Mouse (Mus musculus) neural tube, embryonic 15.5 days (tissue): Measurements from ENCODE around the gene Hic1. TPM values are rescaled to one million over a fixed set of nuclear protein-coding genes. Genes with fewer than 3 reads are reported as not detected.

Experiments used
- ATAC-seq: fragments of 200-750 bp; cut with Nextera tagmentation; 2 replicates; pipeline ENCODE4 v1.8.0; 2017; ENCODE audit warnings: mild to moderate bottlenecking, moderate TSS enrichment, moderate library complexity; ENCODE audit not compliant: low FRiP score
- H3K27ac ChIP-seq: fragments of 300-500 bp; sonication (generic); replicated peaks from 2 replicates; pipeline ENCODE4 v1.5.1; 2015; ENCODE audit warnings: mild to moderate bottlenecking, inconsistent platforms
- H3K27me3 ChIP-seq: fragments of 300-500 bp; sonication (generic); replicated peaks from 2 replicates; pipeline ENCODE4 v1.6.1; 2015; ENCODE audit warnings: inconsistent platforms
- H3K36me3 ChIP-seq: fragments of 300-500 bp; sonication (generic); 2 replicates; pipeline ENCODE4 v1.6.1; 2015; ENCODE audit warnings: inconsistent platforms
- H3K4me1 ChIP-seq: fragments of 300-500 bp; sonication (generic); 2 replicates; pipeline ENCODE4 v1.6.1; 2015; ENCODE audit warnings: inconsistent platforms
- H3K4me2 ChIP-seq: fragments of 300-500 bp; sonication (generic); 2 replicates; pipeline ENCODE4 v1.6.1; 2015; ENCODE audit warnings: inconsistent platforms, mild to moderate bottlenecking, moderate library complexity
- H3K4me3 ChIP-seq: fragments of 300-500 bp; sonication (generic); replicated peaks from 2 replicates; pipeline ENCODE4 v1.5.1; 2015; ENCODE audit warnings: mild to moderate bottlenecking, inconsistent platforms
- H3K9ac ChIP-seq: fragments of 300-500 bp; sonication (generic); replicated peaks from 2 replicates; pipeline ENCODE4 v1.6.1; 2015; ENCODE audit warnings: mild to moderate bottlenecking, inconsistent platforms
- H3K9me3 ChIP-seq: fragments of 300-500 bp; sonication (generic); replicated peaks from 2 replicates; pipeline ENCODE4 v1.6.1; 2016; ENCODE audit warnings: inconsistent platforms
- WGBS: fragments of 180-500 bp; shearing (Covaris S2); methylation state at CpG from one replicate; pipeline ENCODE4 v1.1.7; 2015; ENCODE audit warnings: mixed read lengths; 5-methylcytosine and 5-hydroxymethylcytosine counted together
- polyA plus RNA-seq: library from polyadenylated mRNA; unstranded; fragments of >200 nt; fragmentation: Nextera tagmentation; extraction: Ambion mirVana; gene quantifications from 2 replicates; pipeline ENCODE4 v1.2.1, GENCODE M21; 2015

Hic1 gene
- polyA plus RNA-seq, 1 experiment from 2014 or later = 5.3 TPM

- no peak for ATAC-seq
- Histone ChIP-seq H3K36me3 (no peaks in the 10 kb centered on the region), H3K4me3 (no peak overlapping the region), H3K9me3 (no peaks in the 10 kb centered on the region), H3K27ac (no peak overlapping the region), H3K4me1 (peaks cover 25% of the 10 kb centered on the region), H3K9ac (no peak overlapping the region), H3K4me2 (no peak overlapping the region), H3K27me3 (no peaks in the 10 kb centered on the region)
- 66% methylated on average over 8 of the region's 8 CpGs for WGBS
Measured at GRCm38 (mm10) chr11:75201721-75202120, 32.4 kb upstream of the Hic1 start.

GRCm38 (mm10) chr11:75200935-75201334 is 31.6 kb upstream of the Hic1 start:
- Histone ChIP-seq H3K4me1 (peaks cover 33% of the 10 kb centered on the region), H3K27ac (no peak overlapping the region)

GRCm38 (mm10) chr11:75199951-75200350 is 30.6 kb upstream of the Hic1 start:
- H3K4me3 ChIP-seq = no peak overlapping the region
- no peak overlapping the region for H3K4me2 ChIP-seq
- peaks cover 13% of the 10 kb centered on the region for H3K27me3 ChIP-seq
- peaks cover 43% of the 10 kb centered on the region for H3K4me1 ChIP-seq
- H3K9ac ChIP-seq = no peak overlapping the region
- no peak for ATAC-seq
- no peaks in the 10 kb centered on the region for H3K36me3 ChIP-seq
- WGBS = 76% methylated on average over 5 of the region's 5 CpGs
- H3K27ac ChIP-seq = no peak overlapping the region
- no peaks in the 10 kb centered on the region for H3K9me3 ChIP-seq

More at GRCm38 (mm10) chr11:75200935-75201334, 31.6 kb upstream of the Hic1 start:
- Histone ChIP-seq H3K9ac (no peak overlapping the region), H3K27me3 (peaks cover 7% of the 10 kb centered on the region), H3K9me3 (no peaks in the 10 kb centered on the region), H3K4me2 (no peak overlapping the region), H3K4me3 (no peak overlapping the region), H3K36me3 (no peaks in the 10 kb centered on the region)
- 87% methylated on average over 12 of the region's 12 CpGs for whole genome bisulfite sequencing
- ATAC-seq = no peak

DNA sequence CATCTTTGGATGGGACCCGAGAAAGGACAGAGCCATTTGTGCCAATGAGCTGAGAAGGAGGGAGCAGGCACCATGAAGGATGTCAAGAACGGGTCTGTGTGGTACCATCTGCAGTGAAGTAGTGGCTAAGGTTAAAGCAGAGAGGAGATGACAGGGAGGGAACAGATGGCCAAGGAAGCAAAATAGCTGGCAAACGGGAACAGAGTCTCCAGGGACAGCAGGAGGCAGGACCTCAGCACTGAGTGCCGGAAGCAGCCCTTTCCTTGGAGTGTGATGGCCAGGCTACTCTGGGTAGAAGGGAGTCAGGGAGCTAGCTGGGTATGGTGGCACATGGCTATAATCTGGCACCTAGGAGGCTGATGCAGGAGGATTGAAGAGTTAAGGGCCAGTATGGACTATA is 29.5 kb upstream of the Hic1 start:
- peaks cover 21% of the 10 kb centered on the region for H3K27me3 ChIP-seq
- no peak overlapping the region for H3K4me3 ChIP-seq
- H3K9ac ChIP-seq = no peak overlapping the region
- no peak overlapping the region for H3K4me2 ChIP-seq
- no peak for ATAC-seq
- peaks cover 50% of the 10 kb centered on the region for H3K4me1 ChIP-seq
- H3K9me3 ChIP-seq = no peaks in the 10 kb centered on the region
- no peaks in the 10 kb centered on the region for H3K36me3 ChIP-seq
- H3K27ac ChIP-seq = no peak overlapping the region
- WGBS = 54% methylated on average over 4 of the region's 4 CpGs

- Histone ChIP-seq H3K36me3 (no peaks in the 10 kb centered on the region), H3K4me3 (no peak overlapping the region), H3K4me1 (peaks cover 58% of the 10 kb centered on the region), H3K9ac (no peak overlapping the region), H3K9me3 (no peaks in the 10 kb centered on the region), H3K27me3 (peaks cover 28% of the 10 kb centered on the region), H3K27ac (no peak overlapping the region), H3K4me2 (no peak overlapping the region)
- no peak for ATAC-seq
- WGBS = 37% methylated on average over 7 of the region's 7 CpGs
Measured at GRCm38 (mm10) chr11:75197956-75198355, 28.6 kb upstream of the Hic1 start.

- peaks cover 60% of the 10 kb centered on the region for H3K4me1 ChIP-seq
- 50% methylated on average over 6 of the region's 6 CpGs for WGBS
- peak overlapping the region; percentile 58 for H3K4me3 ChIP-seq
- no peak overlapping the region for H3K27ac ChIP-seq
- H3K9ac ChIP-seq = no peak overlapping the region; the same call in 1 of the 2 replicates
- H3K27me3 ChIP-seq = peaks cover 42% of the 10 kb centered on the region
- H3K9me3 ChIP-seq = no peaks in the 10 kb centered on the region
- no peak for ATAC-seq
- peak overlapping the region; percentile 82 for H3K4me2 ChIP-seq
- H3K36me3 ChIP-seq = no peaks in the 10 kb centered on the region
Measured at GRCm38 (mm10) chr11:75196131-75196530, 26.8 kb upstream of the Hic1 start.

- Histone ChIP-seq H3K36me3 (no peaks in the 10 kb centered on the region), H3K4me1 (peaks cover 62% of the 10 kb centered on the region), H3K27me3 (peaks cover 42% of the 10 kb centered on the region), H3K9ac (peak overlapping the region; percentile 63), H3K4me3 (peak overlapping the region; percentile 58), H3K4me2 (peak overlapping the region; percentile 82), H3K9me3 (no peaks in the 10 kb centered on the region), H3K27ac (peak overlapping the region; percentile 41; the same call in 1 of the 2 replicates)
- under 1% methylated on average over 39 of the region's 39 CpGs for WGBS
- peak; percentile 34 for ATAC-seq
Measured at GRCm38 (mm10) chr11:75194850-75195461, 25.6 kb upstream of the Hic1 start.

GRCm38 (mm10) chr11:75194121-75194849 is 25.0 kb upstream of the Hic1 start:
- peaks cover 42% of the 10 kb centered on the region for H3K27me3 ChIP-seq
- H3K9ac ChIP-seq = peak overlapping the region; percentile 63
- WGBS = under 1% methylated on average over 52 of the region's 52 CpGs
- H3K4me2 ChIP-seq = peak overlapping the region; percentile 82
- no peaks in the 10 kb centered on the region for H3K9me3 ChIP-seq
- peaks cover 68% of the 10 kb centered on the region for H3K4me1 ChIP-seq
- peak overlapping the region; percentile 51 for H3K27ac ChIP-seq
- no peaks in the 10 kb centered on the region for H3K36me3 ChIP-seq
- ATAC-seq = 0 out of 2 replicates have a peak, but pooled peaks have one; percentile 1
- H3K4me3 ChIP-seq = peak overlapping the region; percentile 58

GRCm38 (mm10) chr11:75193256-75194071 is 24.1 kb upstream of the Hic1 start, which contains the start of gene Rtn4rl1:
TSS of gene Rtn4rl1 (plus strand) at chr11:75193783.
- Histone ChIP-seq H3K4me1 (peaks cover 75% of the 10 kb centered on the region), H3K4me2 (peak within 1 kb of the TSS; percentile 82), H3K36me3 (no peaks in the 10 kb centered on the region), H3K27me3 (peaks cover 42% of the 10 kb centered on the region), H3K9ac (peak within 1 kb of the TSS; percentile 63), H3K9me3 (no peaks in the 10 kb centered on the region), H3K4me3 (peak within 1 kb of the TSS; percentile 58), H3K27ac (peak within 1 kb of the TSS; percentile 58)
- under 1% methylated on average over 80 of the region's 84 CpGs for WGBS
- peak; percentile 12; the same call in 1 of the 2 replicates for ATAC-seq

GRCm38 (mm10) chr11:75192336-75193214 is 23.3 kb upstream of the Hic1 start:
- H3K9me3 ChIP-seq = no peaks in the 10 kb centered on the region
- H3K27me3 ChIP-seq = peaks cover 42% of the 10 kb centered on the region
- whole genome bisulfite sequencing = 24% methylated on average over 13 of the region's 13 CpGs
- ATAC-seq = 0 out of 2 replicates have a peak, but pooled peaks have one; percentile 33
- H3K36me3 ChIP-seq = no peaks in the 10 kb centered on the region
- H3K4me3 ChIP-seq = peak overlapping the region; percentile 58
- H3K4me2 ChIP-seq = peak overlapping the region; percentile 82
- H3K9ac ChIP-seq = no peak overlapping the region
- no peak overlapping the region for H3K27ac ChIP-seq
- peaks cover 75% of the 10 kb centered on the region for H3K4me1 ChIP-seq

DNA sequence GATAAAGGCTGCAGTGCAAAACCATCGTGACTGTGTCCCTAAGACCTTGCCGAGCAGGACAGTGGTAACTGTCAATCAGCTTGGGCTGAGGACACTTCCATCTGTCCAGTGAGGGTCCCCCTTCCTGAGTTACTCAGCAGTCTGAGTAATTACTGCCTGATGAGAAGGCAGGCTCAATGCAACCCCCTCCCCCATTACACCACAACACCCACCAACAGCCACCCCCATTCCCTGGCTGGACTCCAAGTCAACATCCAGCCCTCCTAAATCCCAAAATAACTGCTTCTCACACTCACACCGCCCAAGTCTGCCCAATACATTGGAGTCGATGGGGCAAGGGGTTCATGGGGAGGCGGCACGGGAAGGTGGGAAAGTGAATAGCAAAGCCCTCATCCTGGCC is 22.5 kb upstream of the Hic1 start:
- no peak for ATAC-seq
- no peak overlapping the region for H3K4me2 ChIP-seq
- H3K27me3 ChIP-seq = peaks cover 42% of the 10 kb centered on the region
- H3K4me3 ChIP-seq = no peak overlapping the region
- no peaks in the 10 kb centered on the region for H3K9me3 ChIP-seq
- H3K9ac ChIP-seq = no peak overlapping the region
- no peaks in the 10 kb centered on the region for H3K36me3 ChIP-seq
- H3K4me1 ChIP-seq = peaks cover 70% of the 10 kb centered on the region
- no peak overlapping the region for H3K27ac ChIP-seq
- 71% methylated on average over 6 of the region's 6 CpGs for WGBS
